Mouse (Mus musculus) macrophage (primary cell): ENCODE data around the gene AU021092. TPM values are rescaled to one million over a fixed set of nuclear protein-coding genes. Genes with fewer than 3 reads are reported as not detected.

Experiments
- H3K27ac ChIP-seq: fragments of 350-480 bp; formaldehyde crosslinking; 2 replicates; pipeline ENCODE4 v1.9.0; 2021
- H3K36me3 ChIP-seq: fragments of 350-480 bp; formaldehyde crosslinking; 2 replicates; pipeline ENCODE4 v1.9.0; 2021; ENCODE audit errors: inconsistent target
- H3K4me3 ChIP-seq: fragments of 350-480 bp; formaldehyde crosslinking; 2 replicates; pipeline ENCODE4 v1.9.0; 2021; ENCODE audit errors: inconsistent target
- H3K79me2 ChIP-seq: fragments of 350-480 bp; formaldehyde crosslinking; 2 replicates; pipeline ENCODE4 v1.9.0; 2021; ENCODE audit errors: inconsistent target
- WGBS: methylation state at CpG from one replicate; pipeline ENCODE4 v1.1.7; 2026; ENCODE audit warnings: inconsistent platforms; ENCODE audit not compliant: missing documents; 5-methylcytosine and 5-hydroxymethylcytosine counted together
- polyA plus RNA-seq: library from polyadenylated mRNA; stranded (reverse); fragments of 250-400 nt; gene quantifications from 3 replicates; pipeline ENCODE4 v1.2.4, GENCODE M21; 2018; ENCODE audit warnings: inconsistent platforms
- total RNA-seq, 78 experiments: library from RNA; depleted of rRNA; stranded (reverse); fragments of 250-400 nt; gene quantifications; 1 replicate in 9 of 78; 2 replicates in 24 of 78; 3 replicates in 43 of 78; 4 replicates in 2 of 78; pipeline ENCODE4 v1.2.4; 2018; ENCODE audit warnings: inconsistent platforms in 56 of 78

Gene AU021092
- total RNA-seq (2018; cell fraction: chromatin; rRNA removed) = not detected
- total RNA-seq (2018; cell fraction: cytosol; rRNA removed) = not detected
- total RNA-seq (2018; cell fraction: nucleus; rRNA removed) = not detected
- polyA plus RNA-seq = not detected in 3 replicates

GRCm38 (mm10) chr16:5222140-5222539 is at the start of gene AU021092:
AU021092 (minus strand) TSS chr16:5222299.
- no peak within 1 kb of the TSS for H3K27ac ChIP-seq
- H3K79me2 ChIP-seq = no peaks in the 10 kb centered on the region
- no peak within 1 kb of the TSS for H3K4me3 ChIP-seq
- H3K36me3 ChIP-seq = no peaks in the 10 kb centered on the region
- 75% methylated on average over 6 of the region's 6 CpGs for WGBS

DNA sequence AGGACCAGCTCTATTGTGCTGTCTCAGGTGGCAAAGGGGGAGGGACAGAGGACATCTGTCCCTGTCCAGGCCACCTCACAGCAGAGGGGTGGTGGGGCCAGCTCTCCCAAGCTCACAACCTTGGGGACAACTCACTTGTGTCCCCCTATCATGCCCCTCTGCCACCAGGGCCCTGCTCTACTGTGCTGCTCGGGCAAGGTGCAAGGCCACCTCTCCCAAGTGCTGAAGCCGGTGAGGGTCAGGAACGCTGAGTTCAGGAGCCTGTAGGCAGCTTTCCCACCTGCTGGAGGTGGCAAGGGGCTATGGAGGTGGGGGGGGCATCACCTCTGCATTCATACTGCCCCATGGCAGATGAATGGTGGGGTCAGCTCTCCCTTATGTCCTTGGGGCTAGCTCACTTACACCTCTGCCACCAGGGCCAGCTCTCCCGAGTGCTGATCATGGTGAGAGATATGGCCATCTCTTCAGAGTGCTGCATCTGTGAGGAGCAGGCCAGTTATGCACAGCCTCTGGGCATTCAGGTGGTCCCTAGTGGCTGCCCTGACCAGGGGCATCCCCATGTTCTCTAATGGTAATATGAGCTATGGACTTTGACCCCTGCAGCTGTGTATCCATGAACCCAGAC is 49.4 kb upstream of the AU021092 start:
- Histone ChIP-seq H3K36me3 (no peaks in the 10 kb centered on the region), H3K4me3 (no peak overlapping the region), H3K79me2 (no peaks in the 10 kb centered on the region), H3K27ac (no peak overlapping the region)
- WGBS = 95% methylated on average over 4 of the region's 4 CpGs

DNA sequence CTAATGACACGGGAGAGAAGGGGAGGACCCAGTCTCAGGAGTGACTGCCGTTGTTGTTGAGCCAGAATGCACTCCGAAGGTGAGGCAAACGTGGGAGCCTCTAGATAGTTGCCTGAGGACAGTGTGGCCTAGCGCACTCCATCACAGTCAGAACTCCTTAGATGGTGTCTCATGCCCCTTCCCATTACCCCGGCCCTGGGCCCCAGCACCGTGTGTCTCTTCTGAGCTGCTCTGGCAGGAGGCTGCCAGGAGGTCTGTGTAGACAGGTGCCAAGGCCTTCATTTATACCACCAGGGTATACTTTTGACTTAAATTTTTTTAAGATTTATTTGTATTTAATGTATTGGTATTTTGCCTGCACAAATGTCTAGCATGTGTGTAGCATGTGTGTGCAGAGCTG is 41.8 kb upstream of the AU021092 start:
- H3K27ac ChIP-seq = no peak overlapping the region
- H3K4me3 ChIP-seq = no peak overlapping the region
- WGBS = 88% methylated on average over 7 of the region's 7 CpGs
- H3K79me2 ChIP-seq = no peaks in the 10 kb centered on the region
- H3K36me3 ChIP-seq = no peaks in the 10 kb centered on the region

- Histone ChIP-seq H3K79me2 (no peaks in the 10 kb centered on the region), H3K36me3 (no peaks in the 10 kb centered on the region), H3K4me3 (no peak overlapping the region), H3K27ac (no peak overlapping the region)
- WGBS = 94% methylated on average over 8 of the region's 8 CpGs
These were observed 41.1 kb upstream of the AU021092 start for GRCm38 (mm10) chr16:5263156-5263555.

GRCm38 (mm10) chr16:5255779-5256496 is 33.8 kb upstream of the AU021092 start, which contains the start of gene Eef2kmt:
Eef2kmt (minus strand) TSS chr16:5255983.
- Histone ChIP-seq H3K4me3 (peak within 1 kb of the TSS; percentile 87), H3K36me3 (0 out of 2 replicates have a peak, but pooled peaks cover 7% of the 10 kb centered on the region), H3K79me2 (no peaks in the 10 kb centered on the region; the same call in 1 of the 2 replicates), H3K27ac (peak within 1 kb of the TSS; percentile 68)
- WGBS = under 1% methylated on average over 44 of the region's 57 CpGs

- H3K79me2 ChIP-seq = no peaks in the 10 kb centered on the region; the same call in 1 of the 2 replicates
- peak overlapping the region; percentile 68 for H3K27ac ChIP-seq
- H3K4me3 ChIP-seq = peak overlapping the region; percentile 87
- peaks cover 8% of the 10 kb centered on the region; the same call in 1 of the 2 replicates for H3K36me3 ChIP-seq
- 1% methylated on average over 27 of the region's 27 CpGs for WGBS
These were observed 33.1 kb upstream of the AU021092 start for GRCm38 (mm10) chr16:5255081-5255740.

- peak overlapping the region; percentile 87 for H3K4me3 ChIP-seq
- H3K79me2 ChIP-seq = no peaks in the 10 kb centered on the region; the same call in 1 of the 2 replicates
- peak overlapping the region; percentile 68 for H3K27ac ChIP-seq
- peaks cover 16% of the 10 kb centered on the region; the same call in 1 of the 2 replicates for H3K36me3 ChIP-seq
- WGBS = 3% methylated on average over 15 of the region's 15 CpGs
These were observed 32.4 kb upstream of the AU021092 start for GRCm38 (mm10) chr16:5254346-5255025.

- H3K36me3 ChIP-seq = peaks cover 38% of the 10 kb centered on the region; the same call in 1 of the 2 replicates
- 100% methylated on average over 2 of the region's 2 CpGs for WGBS
- H3K79me2 ChIP-seq = no peaks in the 10 kb centered on the region; the same call in 1 of the 2 replicates
- H3K27ac ChIP-seq = no peak overlapping the region
- no peak overlapping the region for H3K4me3 ChIP-seq
These were observed 30.2 kb upstream of the AU021092 start for GRCm38 (mm10) chr16:5252260-5252659.

DNA sequence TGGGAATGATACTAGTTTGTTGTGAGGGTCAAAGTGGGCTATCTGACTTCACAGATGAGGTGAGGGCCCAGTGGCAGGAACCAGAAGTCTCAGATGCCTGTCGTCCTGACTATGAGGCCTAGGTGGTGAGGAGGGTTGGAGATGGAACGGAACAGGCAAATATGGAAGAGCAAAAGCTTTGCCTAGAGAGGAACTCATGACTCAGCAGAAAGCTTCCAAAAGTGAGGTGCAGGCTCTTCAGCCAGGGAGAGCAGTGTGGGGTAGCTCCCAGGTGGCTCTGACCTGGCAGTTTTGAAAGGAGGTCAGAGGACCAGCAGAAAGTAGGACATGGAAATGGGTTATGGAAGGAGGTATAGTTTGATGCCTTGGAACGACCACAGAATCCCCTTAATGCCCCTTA is 28.8 kb upstream of the AU021092 start:
- Histone ChIP-seq H3K36me3 (peaks cover 47% of the 10 kb centered on the region; the same call in 1 of the 2 replicates), H3K27ac (no peak overlapping the region), H3K4me3 (no peak overlapping the region), H3K79me2 (no peaks in the 10 kb centered on the region; the same call in 1 of the 2 replicates)
- 91% methylated on average over 3 of the region's 3 CpGs for WGBS

GRCm38 (mm10) chr16:5244411-5244810 is 22.3 kb upstream of the AU021092 start:
- no peaks in the 10 kb centered on the region for H3K79me2 ChIP-seq
- peaks cover 90% of the 10 kb centered on the region for H3K36me3 ChIP-seq
- H3K27ac ChIP-seq = no peak overlapping the region
- no peak overlapping the region for H3K4me3 ChIP-seq
- WGBS = 50% methylated on average over 7 of the region's 7 CpGs

GRCm38 (mm10) chr16:5242882-5243281 is 20.8 kb upstream of the AU021092 start:
- no peaks in the 10 kb centered on the region for H3K79me2 ChIP-seq
- no peak overlapping the region for H3K27ac ChIP-seq
- H3K36me3 ChIP-seq = peaks cover 87% of the 10 kb centered on the region
- H3K4me3 ChIP-seq = no peak overlapping the region
- WGBS = 84% methylated on average over 6 of the region's 6 CpGs

DNA sequence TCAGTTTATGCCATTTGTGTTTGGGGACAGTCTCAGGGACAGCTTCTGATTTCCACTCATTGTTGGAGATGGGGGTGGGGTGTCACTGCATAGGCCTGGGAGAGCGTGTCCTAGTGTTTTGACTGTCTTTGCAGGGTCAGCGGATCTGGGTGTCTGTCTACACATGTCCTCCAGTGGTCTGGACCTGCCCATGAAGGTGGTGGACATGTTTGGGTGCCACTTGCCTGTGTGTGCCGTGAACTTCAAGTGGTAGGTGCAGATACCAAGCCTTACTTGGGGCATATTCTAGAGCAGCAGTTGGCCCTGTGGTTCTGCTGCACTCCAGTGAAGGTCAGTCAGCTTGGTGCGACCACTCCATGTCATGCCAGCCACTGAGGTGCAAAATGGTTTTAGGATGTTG is 20.3 kb upstream of the AU021092 start:
- no peak overlapping the region for H3K4me3 ChIP-seq
- WGBS = 92% methylated on average over 4 of the region's 4 CpGs
- H3K27ac ChIP-seq = no peak overlapping the region
- H3K79me2 ChIP-seq = no peaks in the 10 kb centered on the region
- H3K36me3 ChIP-seq = peaks cover 81% of the 10 kb centered on the region

DNA sequence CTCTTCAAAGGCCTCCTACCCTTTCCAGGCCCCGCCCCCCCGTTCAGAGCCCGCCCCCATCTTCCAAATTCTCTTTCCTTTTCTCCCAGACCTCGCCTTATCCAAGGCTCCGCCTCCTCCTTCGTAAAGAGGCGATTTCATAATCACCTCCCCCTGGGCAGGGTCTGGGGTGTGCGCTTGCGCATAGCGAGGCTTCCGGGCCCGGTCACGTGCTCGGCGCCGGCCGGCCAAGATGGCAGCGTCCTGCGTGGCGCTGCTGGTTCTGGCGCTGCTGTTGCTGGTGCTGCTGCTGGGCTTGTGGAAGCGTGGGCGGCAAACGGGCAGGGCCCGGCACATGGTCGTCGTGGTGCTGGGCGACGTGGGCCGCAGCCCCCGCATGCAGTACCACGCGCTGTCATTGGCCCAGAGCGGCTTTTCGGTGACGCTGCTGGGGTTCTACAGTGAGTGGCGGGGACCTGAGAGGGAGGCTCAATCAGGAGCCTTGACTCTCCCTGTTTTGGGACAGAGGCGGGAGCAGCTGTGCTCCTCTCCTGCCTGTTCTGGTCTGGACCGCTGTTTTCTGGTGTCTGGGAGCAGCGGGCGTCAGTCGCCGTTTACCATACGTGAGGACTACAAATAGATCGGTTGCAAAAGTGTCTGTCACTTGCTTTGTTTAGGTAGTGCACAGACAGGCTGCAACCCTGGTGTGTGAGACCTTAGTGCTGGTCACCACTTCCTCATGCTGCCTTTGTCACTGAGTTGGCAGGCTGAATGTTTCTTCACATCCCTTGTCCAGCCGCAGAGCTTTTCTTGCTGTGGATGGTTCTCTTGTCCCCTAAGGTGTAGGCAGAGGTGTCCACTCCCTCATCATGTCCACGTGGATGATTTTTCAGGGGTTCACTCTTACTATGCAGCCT is 11.6 kb upstream of the AU021092 start, which contains the start of gene Alg1:
Gene Alg1, plus strand, starts transcription at position 204 of the 896 bp plus-strand sequence.
- under 1% methylated on average over 45 of the region's 47 CpGs for WGBS
- H3K79me2 ChIP-seq = peaks cover 26% of the 10 kb centered on the region; the same call in 1 of the 2 replicates
- H3K36me3 ChIP-seq = peaks cover 13% of the 10 kb centered on the region; the same call in 1 of the 2 replicates
- H3K4me3 ChIP-seq = peak within 1 kb of the TSS; percentile 83
- peak within 1 kb of the TSS; percentile 55 for H3K27ac ChIP-seq
